Mouse (Mus musculus): Measurements from ENCODE around the gene Ttc21a. TPM values are rescaled to one million over a fixed set of nuclear protein-coding genes. Genes with fewer than 3 reads are reported as not detected.

The Ttc21a gene
- polyA plus RNA-seq, 1 experiment from 2014 or later, result 0.23 TPM

GRCm38 (mm10) chr9:119993092-119993844 lies 55.9 kb downstream of the Ttc21a start:
- Histone ChIP-seq H3K27me3 (ENCODE audit: control insufficient read depth, insufficient read depth, low read length) (no peaks in the 10 kb centered on the region), H3K9ac (ENCODE audit: low read depth, low read length) (no peak overlapping the region), H3K4me1 (replicated peaks; ENCODE audit: control insufficient read depth, insufficient read depth, low read length) (no peaks in the 10 kb centered on the region), H3K27ac (ENCODE audit: low read depth, low read length) (no peak overlapping the region), H3K4me3 (ENCODE audit: low read depth, low read length) (no peak overlapping the region), H3K4me2 (replicated peaks; ENCODE audit: low read depth, low read length) (no peak overlapping the region), H3K9me3 (ENCODE audit: control insufficient read depth, low read length) (no peaks in the 10 kb centered on the region), H3K36me3 (ENCODE audit: control insufficient read depth, insufficient read depth, low read length) (no peaks in the 10 kb centered on the region)
- WGBS, result 78% methylated on average over 10 of the region's 10 CpGs
- DNase-seq (ENCODE audit: low spot score) (no peak), ATAC-seq (ENCODE audit: low FRiP score) (no peak)

GRCm38 (mm10) chr9:119994207-119994606 lies 56.8 kb downstream of the Ttc21a start:
- H3K27me3 ChIP-seq (ENCODE audit: control insufficient read depth, insufficient read depth, low read length), result no peaks in the 10 kb centered on the region
- no peak overlapping the region for H3K4me3 ChIP-seq (ENCODE audit: low read depth, low read length)
- ATAC-seq (ENCODE audit: low FRiP score) (no peak), DNase-seq (ENCODE audit: low spot score) (no peak)
- no peak overlapping the region for H3K9ac ChIP-seq (ENCODE audit: low read depth, low read length)
- H3K36me3 ChIP-seq (ENCODE audit: control insufficient read depth, insufficient read depth, low read length), result no peaks in the 10 kb centered on the region
- 79% methylated on average over 7 of the region's 7 CpGs for WGBS
- H3K27ac ChIP-seq (ENCODE audit: low read depth, low read length), result no peak overlapping the region
- no peak overlapping the region for H3K4me2 ChIP-seq (replicated peaks; ENCODE audit: low read depth, low read length)
- no peaks in the 10 kb centered on the region for H3K4me1 ChIP-seq (replicated peaks; ENCODE audit: control insufficient read depth, insufficient read depth, low read length)
- no peaks in the 10 kb centered on the region for H3K9me3 ChIP-seq (ENCODE audit: control insufficient read depth, low read length)

DNA sequence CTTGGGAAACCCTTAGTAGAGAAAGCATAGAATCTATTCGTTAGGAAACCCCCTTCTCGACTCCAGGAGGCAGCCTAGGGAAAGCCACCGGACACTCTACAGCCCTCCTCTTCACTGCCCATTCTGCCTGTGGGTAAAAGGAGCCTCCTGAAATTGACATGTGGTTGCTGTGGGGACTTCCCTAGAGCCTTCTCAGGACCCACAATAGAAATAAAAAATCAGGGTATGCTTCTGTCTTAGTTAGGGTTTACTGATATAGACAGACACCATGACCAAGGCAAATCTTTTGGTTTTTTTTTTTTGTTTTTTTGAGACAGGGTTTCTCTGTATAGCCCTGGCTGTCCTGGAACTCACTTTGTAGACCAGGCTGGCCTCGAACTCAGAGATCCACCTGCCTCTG lies 58.7 kb downstream of the Ttc21a start:
- Histone ChIP-seq H3K36me3 (ENCODE audit: control insufficient read depth, insufficient read depth, low read length) (no peaks in the 10 kb centered on the region), H3K27ac (ENCODE audit: low read depth, low read length) (no peak overlapping the region), H3K4me1 (replicated peaks; ENCODE audit: control insufficient read depth, insufficient read depth, low read length) (no peaks in the 10 kb centered on the region), H3K4me3 (ENCODE audit: low read depth, low read length) (no peak overlapping the region), H3K9me3 (ENCODE audit: control insufficient read depth, low read length) (no peaks in the 10 kb centered on the region), H3K4me2 (replicated peaks; ENCODE audit: low read depth, low read length) (no peak overlapping the region), H3K9ac (ENCODE audit: low read depth, low read length) (no peak overlapping the region), H3K27me3 (ENCODE audit: control insufficient read depth, insufficient read depth, low read length) (no peaks in the 10 kb centered on the region)
- WGBS, result 83% methylated on average over 4 of the region's 4 CpGs
- DNase-seq (ENCODE audit: low spot score) (no peak), ATAC-seq (ENCODE audit: low FRiP score) (no peak)

GRCm38 (mm10) chr9:119998776-119999175 lies 61.4 kb downstream of the Ttc21a start:
- 81% methylated on average over 1 of the region's 1 CpGs for WGBS
- H3K9me3 ChIP-seq (ENCODE audit: control insufficient read depth, low read length), result no peaks in the 10 kb centered on the region
- no peak overlapping the region for H3K4me2 ChIP-seq (replicated peaks; ENCODE audit: low read depth, low read length)
- no peaks in the 10 kb centered on the region for H3K36me3 ChIP-seq (ENCODE audit: control insufficient read depth, insufficient read depth, low read length)
- 0 out of 2 replicates have a peak, but pooled peaks cover 3% of the 10 kb centered on the region for H3K4me1 ChIP-seq (replicated peaks; ENCODE audit: control insufficient read depth, insufficient read depth, low read length)
- ATAC-seq (ENCODE audit: low FRiP score) (no peak), DNase-seq (ENCODE audit: low spot score) (no peak)
- no peak overlapping the region for H3K27ac ChIP-seq (ENCODE audit: low read depth, low read length)
- H3K9ac ChIP-seq (ENCODE audit: low read depth, low read length), result no peak overlapping the region
- no peak overlapping the region for H3K4me3 ChIP-seq (ENCODE audit: low read depth, low read length)
- no peaks in the 10 kb centered on the region for H3K27me3 ChIP-seq (ENCODE audit: control insufficient read depth, insufficient read depth, low read length)

DNA sequence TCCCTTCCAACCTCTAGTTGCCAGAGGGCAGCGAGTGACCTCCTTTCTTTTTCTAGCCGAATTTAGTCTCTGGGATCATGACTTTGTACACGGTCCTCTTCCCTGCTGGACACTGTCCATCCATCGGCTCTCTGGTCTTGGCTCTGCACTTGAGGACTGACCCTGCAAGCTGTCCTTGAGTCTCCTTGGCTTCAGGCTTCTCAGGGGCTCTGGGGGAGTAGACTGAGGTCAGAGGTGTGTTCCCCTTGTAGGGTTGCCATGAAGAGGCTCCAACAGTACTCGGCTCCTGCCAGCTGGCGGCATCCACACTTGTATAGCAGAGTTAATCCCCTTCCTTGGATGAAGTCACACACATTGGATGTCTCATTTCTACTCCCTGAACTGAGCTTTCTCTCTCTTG lies 62.2 kb downstream of the Ttc21a start:
- H3K4me3 ChIP-seq (ENCODE audit: low read depth, low read length), result no peak overlapping the region
- DNase-seq (ENCODE audit: low spot score), result no peak
- no peaks in the 10 kb centered on the region for H3K9me3 ChIP-seq (ENCODE audit: control insufficient read depth, low read length)
- 0 out of 2 replicates have a peak, but pooled peaks cover 3% of the 10 kb centered on the region for H3K4me1 ChIP-seq (replicated peaks; ENCODE audit: control insufficient read depth, insufficient read depth, low read length)
- H3K36me3 ChIP-seq (ENCODE audit: control insufficient read depth, insufficient read depth, low read length), result no peaks in the 10 kb centered on the region
- no peaks in the 10 kb centered on the region for H3K27me3 ChIP-seq (ENCODE audit: control insufficient read depth, insufficient read depth, low read length)
- no peak overlapping the region for H3K9ac ChIP-seq (ENCODE audit: low read depth, low read length)
- no peak for ATAC-seq (ENCODE audit: low FRiP score)
- WGBS, result 88% methylated on average over 6 of the region's 6 CpGs
- H3K27ac ChIP-seq (ENCODE audit: low read depth, low read length), result no peak overlapping the region
- H3K4me2 ChIP-seq (replicated peaks; ENCODE audit: low read depth, low read length), result no peak overlapping the region

- H3K4me3 ChIP-seq (ENCODE audit: low read depth, low read length), result no peak overlapping the region
- 72% methylated on average over 5 of the region's 5 CpGs for WGBS
- H3K9ac ChIP-seq (ENCODE audit: low read depth, low read length), result no peak overlapping the region
- 0 out of 2 replicates have a peak, but pooled peaks cover 3% of the 10 kb centered on the region for H3K4me1 ChIP-seq (replicated peaks; ENCODE audit: control insufficient read depth, insufficient read depth, low read length)
- DNase-seq (ENCODE audit: low spot score) (no peak), ATAC-seq (ENCODE audit: low FRiP score) (no peak)
- no peaks in the 10 kb centered on the region for H3K27me3 ChIP-seq (ENCODE audit: control insufficient read depth, insufficient read depth, low read length)
- no peak overlapping the region for H3K27ac ChIP-seq (ENCODE audit: low read depth, low read length)
- no peaks in the 10 kb centered on the region for H3K9me3 ChIP-seq (ENCODE audit: control insufficient read depth, low read length)
- H3K36me3 ChIP-seq (ENCODE audit: control insufficient read depth, insufficient read depth, low read length), result no peaks in the 10 kb centered on the region
- no peak overlapping the region for H3K4me2 ChIP-seq (replicated peaks; ENCODE audit: low read depth, low read length)
These were observed 63.4 kb downstream of the Ttc21a start for GRCm38 (mm10) chr9:120000761-120001160.

DNA sequence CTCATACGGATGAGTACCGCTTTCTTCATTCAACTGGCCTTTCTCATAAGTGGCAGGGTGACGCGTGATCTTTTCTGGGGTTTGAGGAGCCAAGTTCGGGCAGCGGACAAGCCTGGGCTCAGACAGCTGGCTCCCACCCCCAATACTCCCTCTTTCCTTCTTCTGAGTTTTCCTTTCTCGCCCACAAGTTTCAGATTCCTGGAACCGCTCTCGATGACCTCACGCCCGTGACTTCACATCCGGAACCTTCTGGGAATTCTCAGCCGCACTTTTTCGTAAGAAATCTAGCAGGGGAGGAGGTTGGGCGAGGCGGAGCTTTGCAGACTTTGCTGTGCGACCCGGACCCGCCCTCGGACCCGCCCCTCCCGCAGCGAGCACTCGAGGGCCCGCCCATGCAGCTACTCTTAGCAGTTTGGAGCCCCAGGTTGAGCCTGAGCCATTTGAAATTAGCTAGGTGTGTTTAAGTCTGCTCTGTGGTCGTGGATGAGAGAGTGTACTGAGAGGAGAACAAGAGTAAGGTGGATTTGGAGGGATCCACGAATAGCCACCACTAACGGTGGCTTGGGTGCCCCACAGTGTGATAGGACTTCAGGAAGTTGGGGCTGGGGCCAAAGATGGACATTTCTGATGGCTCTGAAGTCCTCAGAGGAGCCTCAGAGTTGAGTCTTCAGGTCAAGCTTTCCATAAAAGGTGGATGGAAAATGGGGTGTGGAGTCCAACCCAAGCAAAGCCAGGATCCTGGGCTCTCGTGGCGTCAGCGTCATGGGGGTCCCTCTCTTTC lies 64.7 kb downstream of the Ttc21a start:
- H3K4me3 ChIP-seq (ENCODE audit: low read depth, low read length), result peak overlapping the region; percentile 14
- peak overlapping the region; percentile 42 for H3K4me2 ChIP-seq (replicated peaks; ENCODE audit: low read depth, low read length)
- H3K9ac ChIP-seq (ENCODE audit: low read depth, low read length), result peak overlapping the region; percentile 44
- H3K27me3 ChIP-seq (ENCODE audit: control insufficient read depth, insufficient read depth, low read length), result no peaks in the 10 kb centered on the region
- WGBS, result 11% methylated on average over 31 of the region's 31 CpGs
- DNase-seq (ENCODE audit: low spot score) (peak; percentile 81), ATAC-seq (ENCODE audit: low FRiP score) (peak; percentile 75; the same call in 1 of the 2 replicates)
- no peak overlapping the region for H3K27ac ChIP-seq (ENCODE audit: low read depth, low read length)
- H3K36me3 ChIP-seq (ENCODE audit: control insufficient read depth, insufficient read depth, low read length), result no peaks in the 10 kb centered on the region
- no peaks in the 10 kb centered on the region for H3K9me3 ChIP-seq (ENCODE audit: control insufficient read depth, low read length)
- 0 out of 2 replicates have a peak, but pooled peaks cover 3% of the 10 kb centered on the region for H3K4me1 ChIP-seq (replicated peaks; ENCODE audit: control insufficient read depth, insufficient read depth, low read length)

DNA sequence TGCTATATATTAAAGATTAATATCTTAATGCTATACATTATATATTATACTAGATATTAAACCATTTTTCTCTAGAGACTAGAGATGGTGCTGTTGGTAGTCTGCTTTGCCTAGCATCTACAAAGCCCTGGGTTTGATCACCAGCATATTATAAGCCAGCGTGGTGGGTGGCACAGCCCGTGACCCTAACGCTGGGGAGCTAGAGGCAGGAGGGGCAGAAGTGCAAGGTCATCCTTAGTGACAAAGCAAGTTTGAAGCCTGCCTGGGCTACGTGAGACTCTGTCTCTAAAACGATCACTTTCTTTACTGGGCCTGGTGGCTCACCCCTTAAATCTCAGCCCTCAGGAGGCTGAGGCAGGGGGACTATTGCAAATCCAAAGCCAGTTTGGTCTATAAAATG lies 65.5 kb downstream of the Ttc21a start:
- 0 out of 2 replicates have a peak, but pooled peaks cover 3% of the 10 kb centered on the region for H3K4me1 ChIP-seq (replicated peaks; ENCODE audit: control insufficient read depth, insufficient read depth, low read length)
- no peaks in the 10 kb centered on the region for H3K9me3 ChIP-seq (ENCODE audit: control insufficient read depth, low read length)
- H3K4me2 ChIP-seq (replicated peaks; ENCODE audit: low read depth, low read length), result no peak overlapping the region
- no peaks in the 10 kb centered on the region for H3K27me3 ChIP-seq (ENCODE audit: control insufficient read depth, insufficient read depth, low read length)
- 80% methylated on average over 5 of the region's 5 CpGs for WGBS
- no peak overlapping the region for H3K4me3 ChIP-seq (ENCODE audit: low read depth, low read length)
- no peak overlapping the region for H3K9ac ChIP-seq (ENCODE audit: low read depth, low read length)
- H3K36me3 ChIP-seq (ENCODE audit: control insufficient read depth, insufficient read depth, low read length), result no peaks in the 10 kb centered on the region
- no peak overlapping the region for H3K27ac ChIP-seq (ENCODE audit: low read depth, low read length)
- no peak for ATAC-seq (ENCODE audit: low FRiP score)
- DNase-seq (ENCODE audit: low spot score), result no peak
